Comparison of ENCODE assay signal across 19 mouse cellular contexts in the genomic region with DNA sequence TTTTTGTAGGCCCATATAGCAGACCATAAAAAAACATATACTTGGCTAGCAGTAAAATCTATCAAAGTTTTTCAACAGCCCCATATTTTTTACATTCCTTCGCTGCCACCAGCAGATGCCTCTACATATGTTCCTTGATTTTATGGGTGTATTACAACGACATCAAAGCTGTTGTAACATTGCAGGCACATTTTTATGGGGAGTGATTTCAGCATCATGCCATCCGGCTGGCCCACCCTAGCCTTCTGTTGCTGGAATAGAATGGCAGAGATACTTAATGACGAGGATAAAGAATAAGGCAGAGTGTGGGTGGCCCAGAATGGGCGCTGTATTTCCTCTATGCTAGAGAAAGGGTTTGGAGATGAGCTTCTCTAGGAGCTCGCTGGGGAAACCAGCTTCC.
DNase-seq lines count a peak whose midpoint lies in the region; ATAC-seq lines count a peak whose summit lies in the region.
"Had no signal": no experiment of that assay in that cellular context is flagged by ENCODE, and none has a peak within 500 bp of the region (broad histone marks: within the 10 kb centered on the region; RNA-seq: fewer than 3 reads in every experiment).

No protein-coding gene starts in this region.

- peak; percentile 87 for ATAC-seq in forebrain, embryonic 15.5 days (replicated peaks)
- ATAC-seq in forebrain, embryonic 12.5 days (ENCODE audit: low FRiP score) = no peak
- peak; percentile 52; the same call in 1 of the 2 replicates for ATAC-seq in frontal cortex, adult (ENCODE audit: low TSS enrichment)
- ATAC-seq: liver, postnatal 0 days; midbrain, embryonic 15.5 days had no signal

- no peak overlapping the region for H3K27ac ChIP-seq in forebrain, embryonic 15.5 days (replicated peaks)
- H3K27ac ChIP-seq in forebrain, embryonic 12.5 days = no peak overlapping the region
- H3K27ac ChIP-seq: kidney, postnatal 0 days; limb, embryonic 13.5 days; midbrain, embryonic 15.5 days had no signal

- no peak overlapping the region for H3K4me3 ChIP-seq in forebrain, embryonic 15.5 days
- no peak overlapping the region for H3K4me3 ChIP-seq in forebrain, embryonic 12.5 days (replicated peaks)
- H3K4me3 ChIP-seq: erythroblast, embryonic 14.5 days; limb, embryonic 13.5 days; midbrain, embryonic 15.5 days had no signal

- H3K9me3 ChIP-seq in forebrain, embryonic 15.5 days = no peaks in the 10 kb centered on the region
- H3K9me3 ChIP-seq in forebrain, embryonic 12.5 days = no peaks in the 10 kb centered on the region
- H3K9me3 ChIP-seq: limb, embryonic 13.5 days; midbrain, embryonic 15.5 days had no signal

- DNase-seq in layer of hippocampus, postnatal 10 days (ENCODE audit: low spot score in 2 of 2) = peak; percentile 33 to 54
- DNase-seq in right cerebral cortex, postnatal 25 days = peak; percentile 22
- DNase-seq in ovary, postnatal 10 days (ENCODE audit: low spot score) = no peak
- no peak for DNase-seq in heart, adult 18-20 months
- DNase-seq in lung, postnatal 14 days = no peak
- DNase-seq: cerebellum, adult 8-10 months; embryo, embryonic 11 days; gastrocnemius, postnatal 14 days; heart, postnatal 36 days; liver, postnatal 0 days; retina, postnatal 1 day had no signal

- H3K36me3 ChIP-seq in forebrain, embryonic 15.5 days = no peaks in the 10 kb centered on the region
- H3K36me3 ChIP-seq in forebrain, embryonic 12.5 days (replicated peaks) = no peaks in the 10 kb centered on the region
- H3K36me3 ChIP-seq: limb, embryonic 13.5 days; midbrain, embryonic 15.5 days had no signal

- H3K4me1 ChIP-seq in forebrain, embryonic 15.5 days = 0 out of 2 replicates have a peak, but pooled peaks cover 6% of the 10 kb centered on the region
- H3K4me1 ChIP-seq in forebrain, embryonic 12.5 days = no peaks in the 10 kb centered on the region
- H3K4me1 ChIP-seq: midbrain, embryonic 15.5 days had no signal

- WGBS in forebrain, embryonic 15.5 days = 64% methylated on average over 6 of the region's 6 CpGs
- WGBS in forebrain, embryonic 12.5 days = 85% methylated on average over 6 of the region's 6 CpGs

- H3K27me3 ChIP-seq in forebrain, embryonic 15.5 days = no peaks in the 10 kb centered on the region
- no peaks in the 10 kb centered on the region for H3K27me3 ChIP-seq in forebrain, embryonic 12.5 days
- H3K27me3 ChIP-seq: midbrain, embryonic 15.5 days had no signal

- no peak overlapping the region for H3K4me2 ChIP-seq in forebrain, embryonic 15.5 days (replicated peaks)
- no peak overlapping the region for H3K4me2 ChIP-seq in forebrain, embryonic 12.5 days
- H3K4me2 ChIP-seq: heart, embryonic 11.5 days; limb, embryonic 13.5 days; midbrain, embryonic 15.5 days had no signal

- H3K9ac ChIP-seq in forebrain, embryonic 15.5 days (replicated peaks) = no peak overlapping the region
- no peak overlapping the region for H3K9ac ChIP-seq in forebrain, embryonic 12.5 days
- H3K9ac ChIP-seq: limb, embryonic 13.5 days; liver, postnatal 0 days; midbrain, embryonic 15.5 days had no signal

Comparison
In these comparisons a context has a peak if more than half of its experiments do, and no peak if none do; other contexts are left out.
1. DNase-seq: peak in layer of hippocampus, postnatal 10 days (2 of 2) and right cerebral cortex, postnatal 25 days (single experiment); none in ovary, postnatal 10 days (single experiment), heart, adult 18-20 months (0 of 2) and lung, postnatal 14 days (single experiment).